Mouse (Mus musculus) left cerebral cortex, adult 9 months (tissue): Measurements from ENCODE around the gene Rpa2.
A peak's percentile ranks its signal among the peaks of the same experiment; 100 is the strongest.
"Not testable (repeated sequence)": the region's sequence is repeated elsewhere in the genome, so short reads cannot be mapped to it uniquely, and the experiment has no call there.

ENCODE experiments used
- DNase-seq, 2 experiments: peaks; one replicate each; pipeline ENCODE4 v3.0.0; 2022; ENCODE audit warnings: low spot score in 2 of 2

The Rpa2 gene

GRCm38 (mm10) chr4:132762602-132763001, 5.5 kb upstream of the Rpa2 start:
- no peak for DNase-seq

GRCm38 (mm10) chr4:132763125-132763524, 5.0 kb upstream of the Rpa2 start:
- DNase-seq, result not testable (repeated sequence)

GRCm38 (mm10) chr4:132771776-132772175, 3.6 kb downstream of the Rpa2 start:
- no peak for DNase-seq

- DNase-seq, result no peak
These were observed 6.8 kb downstream of the Rpa2 start for GRCm38 (mm10) chr4:132774905-132775304.

- DNase-seq, result peak in 1 of 2 experiments; percentile 86
These were observed 8.6 kb downstream of the Rpa2 start for GRCm38 (mm10) chr4:132776764-132777163.

GRCm38 (mm10) chr4:132778562-132779201, 10.6 kb downstream of the Rpa2 start:
- DNase-seq, result no peak

- DNase-seq, result no peak
These were observed 12.2 kb downstream of the Rpa2 start for GRCm38 (mm10) chr4:132780288-132780687.

- no peak for DNase-seq
These were observed 15.6 kb downstream of the Rpa2 start for GRCm38 (mm10) chr4:132783732-132784131.

GRCm38 (mm10) chr4:132785228-132785627, 17.1 kb downstream of the Rpa2 start:
- no peak for DNase-seq

DNA sequence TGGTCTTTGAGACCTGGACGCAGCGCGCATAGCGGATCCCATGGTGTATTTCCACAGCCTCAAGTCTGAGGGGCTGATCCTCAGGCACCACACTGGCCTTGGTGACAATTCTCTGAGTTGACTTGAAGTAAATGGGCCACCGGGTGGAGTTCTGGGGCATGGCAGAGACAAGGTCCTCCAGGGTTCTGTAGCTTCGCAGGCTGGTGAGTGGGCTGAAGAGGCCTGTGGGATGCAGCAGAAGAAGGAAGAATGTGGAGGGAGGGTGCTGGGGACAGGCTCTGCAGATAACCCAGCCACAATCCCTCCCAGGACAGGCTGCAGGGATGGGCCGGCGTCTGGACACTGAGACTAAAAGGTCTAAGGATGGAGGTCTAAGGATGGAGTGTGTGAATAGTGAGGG, 21.6 kb downstream of the Rpa2 start:
- no peak for DNase-seq

DNA sequence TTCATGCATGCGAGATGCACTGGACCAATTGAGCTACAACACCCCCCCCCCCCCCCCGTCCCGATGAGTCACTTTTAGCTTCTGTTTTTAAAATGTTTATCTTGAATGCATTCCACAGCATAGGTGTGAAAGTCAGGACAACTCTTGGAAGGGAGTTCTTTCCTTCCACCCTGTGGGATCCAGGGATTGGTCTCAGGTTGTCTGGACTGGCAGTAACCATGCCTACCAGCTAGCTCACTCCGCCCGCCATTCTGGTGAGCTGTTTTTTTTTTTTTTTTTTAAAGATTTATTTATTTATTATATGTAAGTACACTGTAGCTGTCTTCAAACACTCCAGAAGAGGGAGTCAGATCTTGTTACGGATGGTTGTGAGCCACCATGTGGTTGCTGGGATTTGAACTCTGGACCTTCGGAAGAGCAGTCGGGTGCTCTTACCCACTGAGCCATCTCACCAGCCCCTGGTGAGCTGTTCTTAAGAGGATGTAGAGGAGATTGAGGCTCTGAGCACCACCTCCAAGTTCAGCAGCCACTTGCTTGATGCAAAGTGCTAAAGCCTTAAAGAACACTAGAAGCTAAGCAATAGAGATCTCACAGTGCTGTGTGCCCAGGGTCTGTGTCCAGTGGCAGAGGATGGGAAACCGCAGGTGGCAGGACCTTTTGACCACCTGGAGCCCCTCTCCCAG, 25.3 kb downstream of the Rpa2 start:
- DNase-seq, result not testable (repeated sequence)

DNA sequence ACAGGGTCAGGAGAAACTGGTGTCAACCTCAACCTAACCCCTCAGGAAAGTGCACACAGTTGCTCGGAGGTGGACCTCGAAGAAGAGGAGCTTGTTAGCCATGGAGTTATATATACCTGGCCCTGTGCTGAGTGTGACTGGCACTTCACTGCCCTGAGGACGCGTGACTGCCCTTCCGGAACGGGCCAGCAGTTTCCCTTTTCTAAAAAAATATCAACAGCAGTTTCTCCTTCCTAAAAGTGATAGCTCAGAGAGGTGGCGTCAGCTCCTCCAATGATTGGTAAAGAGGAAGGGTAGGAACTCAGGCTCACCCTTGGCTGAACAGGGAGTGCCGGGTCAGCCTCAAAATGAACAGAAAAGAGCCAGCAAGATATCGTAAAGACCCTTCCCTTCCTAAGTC, 25.9 kb downstream of the Rpa2 start:
- no peak for DNase-seq

DNA sequence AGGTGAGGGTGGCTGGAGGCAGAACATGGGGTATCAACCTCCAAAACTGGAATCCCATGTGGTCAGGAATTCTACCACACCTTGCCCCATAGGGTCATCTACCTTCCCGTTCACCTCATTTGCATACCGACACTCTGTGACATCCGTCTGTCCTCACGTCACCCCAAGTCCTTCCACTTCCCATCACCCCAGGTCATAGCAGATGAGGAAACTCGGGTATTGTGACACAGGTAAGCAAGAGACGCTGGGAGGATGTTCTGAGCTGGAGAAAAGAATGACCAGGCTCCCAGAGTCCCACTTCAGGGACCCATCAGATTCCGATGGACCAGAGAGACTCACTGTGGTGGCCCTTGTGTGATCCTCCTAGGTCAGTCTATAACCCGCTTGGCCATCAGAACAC, 26.6 kb downstream of the Rpa2 start:
- no peak for DNase-seq

DNA sequence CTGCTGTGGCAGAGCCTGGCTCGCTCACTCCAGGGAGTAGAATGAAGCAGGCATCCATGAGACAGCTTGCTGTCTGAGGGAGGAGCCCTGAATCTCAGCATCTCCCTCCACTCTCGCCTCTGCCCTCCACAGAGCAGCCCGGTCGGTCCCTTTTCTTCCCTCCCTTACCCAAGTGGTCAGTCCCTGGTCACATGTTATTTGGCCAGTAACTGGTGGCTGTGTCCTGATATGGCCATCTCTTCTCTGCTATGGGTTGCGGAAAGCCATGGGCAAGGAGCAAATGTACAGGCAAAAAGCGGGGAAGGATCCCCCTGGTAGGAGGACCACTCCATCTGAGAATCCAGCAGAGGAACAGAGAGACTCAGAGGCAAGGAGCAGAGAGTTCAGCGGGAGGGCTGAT, 27.0 kb downstream of the Rpa2 start:
- no peak for DNase-seq

- peak in 1 of 2 experiments; percentile 34 for DNase-seq
These were observed 28.2 kb downstream of the Rpa2 start, which contains the start of gene Themis2 for GRCm38 (mm10) chr4:132796196-132796886. Gene Themis2 (minus strand): TSS chr4:132796387.

DNA sequence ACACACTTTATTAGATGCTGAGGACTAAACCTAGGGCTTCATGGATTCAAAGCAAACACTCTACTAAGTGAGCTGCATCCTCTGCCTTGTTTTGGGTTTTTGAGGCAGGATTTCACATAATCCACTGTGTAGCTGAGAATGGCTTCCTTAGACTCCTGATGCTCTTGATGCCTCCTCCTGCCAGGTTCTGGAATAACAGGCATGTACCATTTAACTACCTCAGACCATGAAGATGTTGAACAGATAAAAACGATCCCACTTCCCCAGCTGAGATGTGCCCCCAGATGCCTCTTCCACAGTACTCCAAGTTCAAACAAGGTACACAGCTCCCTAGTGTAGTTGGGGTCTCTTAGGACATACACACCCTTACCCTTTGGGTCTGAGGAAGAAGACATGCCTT, 29.3 kb downstream of the Rpa2 start:
- DNase-seq, result no peak

- no peak for DNase-seq
These were observed 29.9 kb downstream of the Rpa2 start for GRCm38 (mm10) chr4:132798028-132798427.

DNA sequence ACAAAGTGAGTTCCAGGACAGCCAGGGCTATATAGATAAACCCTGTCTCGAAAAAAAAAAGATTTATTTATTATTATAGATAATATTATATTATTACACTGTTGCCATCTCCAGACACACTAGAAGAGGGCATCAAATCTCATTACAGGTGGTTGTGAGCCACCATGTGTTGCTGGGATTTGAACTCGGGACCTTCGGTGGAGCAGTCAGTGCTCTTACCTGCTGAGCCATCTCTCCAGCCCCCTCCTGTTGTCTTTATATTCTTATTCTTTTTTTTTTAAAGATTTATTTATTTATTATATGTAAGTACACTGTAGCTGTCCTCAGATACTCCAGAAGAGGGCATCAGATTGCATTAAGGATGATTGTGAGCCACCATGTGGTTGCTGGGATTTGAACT, 30.5 kb downstream of the Rpa2 start:
- DNase-seq, result not testable (repeated sequence)

GRCm38 (mm10) chr4:132799845-132800244, 31.7 kb downstream of the Rpa2 start:
- no peak for DNase-seq

DNA sequence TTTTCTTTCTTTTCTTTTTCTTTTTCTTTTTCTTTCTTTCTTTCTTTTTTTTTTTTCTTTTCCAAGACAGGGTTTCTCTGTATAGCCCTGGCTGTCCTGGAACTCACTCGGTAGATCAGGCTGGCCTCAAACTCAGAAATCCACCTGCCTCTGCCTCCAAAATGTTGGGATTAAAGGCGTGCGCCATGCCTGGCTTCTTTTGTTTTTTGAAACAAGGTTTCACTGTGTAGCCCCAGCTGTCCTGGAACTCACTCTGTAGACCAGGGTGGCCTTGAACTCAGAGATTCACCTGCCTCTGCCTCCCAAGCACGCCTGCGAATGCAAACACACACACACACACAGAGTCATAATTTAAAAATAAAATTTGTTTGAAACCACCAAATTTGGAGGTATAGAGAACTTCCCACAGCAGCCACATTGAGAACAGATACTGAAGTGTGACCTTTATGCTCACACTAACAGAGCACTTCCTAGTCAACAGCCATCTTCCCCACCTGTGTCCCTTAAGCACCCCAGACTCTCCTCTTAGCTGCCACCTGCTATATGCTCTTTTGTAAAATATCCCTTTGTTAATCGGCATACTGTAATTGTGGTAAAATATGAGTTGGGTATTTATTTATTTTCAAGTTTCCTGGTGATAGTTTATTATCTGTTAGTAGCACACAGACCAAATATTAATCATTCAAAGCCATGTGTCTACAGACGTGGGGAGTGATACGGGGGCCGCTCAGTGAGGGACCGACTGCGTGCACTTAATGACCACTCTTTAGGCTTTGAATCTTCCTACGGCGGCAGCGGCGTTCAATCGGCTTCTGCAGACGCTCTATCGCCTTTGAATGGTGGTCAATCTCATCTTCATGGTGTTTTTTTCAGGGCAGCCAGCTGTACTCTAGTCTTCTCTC, 33.3 kb downstream of the Rpa2 start:
- DNase-seq, result no peak

DNA sequence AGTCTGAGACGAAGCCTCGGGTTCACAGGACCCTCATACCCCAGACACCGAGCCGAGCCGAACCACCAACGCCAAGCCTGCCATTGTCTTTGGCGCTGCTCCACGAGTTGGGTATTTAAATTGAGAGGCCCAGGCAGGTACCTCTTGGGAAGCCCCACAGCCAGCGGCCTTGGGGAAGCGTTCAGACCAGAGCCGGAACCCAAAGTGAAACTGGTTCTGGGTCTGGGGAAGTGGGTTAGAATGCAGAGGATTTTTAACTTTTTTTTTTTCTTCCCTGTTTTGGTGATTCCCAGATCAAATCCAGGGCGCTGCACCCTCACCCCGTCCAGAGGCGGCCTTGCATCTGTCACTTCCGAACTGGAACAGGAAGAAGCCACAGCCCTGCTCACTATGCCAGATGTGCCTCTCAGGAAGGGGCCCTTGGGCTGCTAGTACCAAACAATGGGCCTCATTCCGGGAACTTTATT, 34.1 kb downstream of the Rpa2 start:
- no peak for DNase-seq

DNA sequence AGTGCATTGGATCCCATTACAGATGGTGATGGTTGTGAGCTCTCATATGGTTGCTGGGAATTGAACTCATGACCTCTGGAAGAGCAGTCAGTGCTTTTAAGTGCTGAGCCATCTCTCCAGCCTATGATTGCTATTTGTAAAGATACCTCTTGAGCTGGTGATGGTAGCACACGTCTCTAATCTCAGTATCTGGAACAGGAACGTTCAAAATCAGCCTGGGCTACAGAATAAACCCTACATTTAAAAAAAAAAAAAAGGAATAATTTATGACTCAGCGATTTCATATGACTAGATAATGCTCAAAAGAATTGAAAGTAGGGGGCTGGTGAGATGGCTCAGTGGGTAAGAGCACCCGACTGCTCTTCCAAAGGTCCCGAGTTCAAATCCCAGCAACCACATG, 35.1 kb downstream of the Rpa2 start:
- DNase-seq, result no peak
